Mouse (Mus musculus): ENCODE measurements around the gene Sp2. TPM values are rescaled to one million over a fixed set of nuclear protein-coding genes. Genes with fewer than 3 reads are reported as not detected.
A peak's percentile ranks its signal among the peaks of the same experiment; 100 is the strongest.

The Sp2 gene
- polyA plus RNA-seq, 1 experiment from 2014 or later, result 26.3 TPM

DNA sequence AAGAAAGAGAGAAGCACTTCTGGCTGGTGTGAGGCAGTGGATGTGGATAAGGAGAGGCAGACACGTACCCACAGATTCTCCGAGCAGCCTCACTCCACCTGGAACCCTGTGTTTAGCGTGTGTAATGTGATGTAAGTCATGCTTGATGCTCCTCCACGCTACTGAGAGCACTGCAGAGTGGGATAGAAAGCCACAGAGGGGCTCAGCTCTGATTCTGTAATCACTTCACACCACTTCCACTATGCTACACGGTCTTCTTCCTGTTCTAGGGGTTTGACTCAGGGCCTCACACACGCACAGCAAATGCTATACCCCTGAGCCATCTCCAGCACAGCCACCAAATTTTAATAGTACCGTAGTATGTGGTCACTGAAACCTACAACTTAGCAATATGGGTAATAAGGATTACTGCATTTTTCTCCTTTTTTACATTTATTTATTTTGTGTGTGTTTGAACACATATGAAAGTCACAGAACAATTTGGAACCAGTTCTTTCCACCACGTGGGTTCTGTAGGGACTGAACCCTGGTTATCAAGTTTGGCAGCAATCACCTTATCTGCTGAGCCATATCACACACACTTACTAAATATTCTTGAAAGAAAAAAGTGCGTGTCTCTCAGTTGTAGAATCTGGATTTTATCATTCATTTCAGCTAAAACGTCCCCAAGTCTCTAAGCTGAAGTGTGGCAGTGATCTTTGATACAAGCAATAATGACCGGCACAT is 15.1 kb downstream of the Sp2 start:
- Histone ChIP-seq H3K9ac (ENCODE audit: low read length) (no peak overlapping the region), H3K4me3 (ENCODE audit: low read depth, low read length) (no peak overlapping the region), H3K4me2 (no peak overlapping the region), H3K4me1 (ENCODE audit: control insufficient read depth, insufficient read depth, low read length) (no peaks in the 10 kb centered on the region), H3K27ac (ENCODE audit: low read depth, low read length) (no peak overlapping the region), H3K27me3 (ENCODE audit: control insufficient read depth, insufficient read depth, low read length) (no peaks in the 10 kb centered on the region), H3K9me3 (ENCODE audit: control insufficient read depth, low read length) (no peaks in the 10 kb centered on the region), H3K36me3 (ENCODE audit: control insufficient read depth, insufficient read depth, low read length) (no peaks in the 10 kb centered on the region)
- WGBS, result 91% methylated on average over 11 of the region's 11 CpGs
- DNase-seq (ENCODE audit: low spot score, missing footprints) (no peak), ATAC-seq (ENCODE audit: low FRiP score) (no peak)

DNA sequence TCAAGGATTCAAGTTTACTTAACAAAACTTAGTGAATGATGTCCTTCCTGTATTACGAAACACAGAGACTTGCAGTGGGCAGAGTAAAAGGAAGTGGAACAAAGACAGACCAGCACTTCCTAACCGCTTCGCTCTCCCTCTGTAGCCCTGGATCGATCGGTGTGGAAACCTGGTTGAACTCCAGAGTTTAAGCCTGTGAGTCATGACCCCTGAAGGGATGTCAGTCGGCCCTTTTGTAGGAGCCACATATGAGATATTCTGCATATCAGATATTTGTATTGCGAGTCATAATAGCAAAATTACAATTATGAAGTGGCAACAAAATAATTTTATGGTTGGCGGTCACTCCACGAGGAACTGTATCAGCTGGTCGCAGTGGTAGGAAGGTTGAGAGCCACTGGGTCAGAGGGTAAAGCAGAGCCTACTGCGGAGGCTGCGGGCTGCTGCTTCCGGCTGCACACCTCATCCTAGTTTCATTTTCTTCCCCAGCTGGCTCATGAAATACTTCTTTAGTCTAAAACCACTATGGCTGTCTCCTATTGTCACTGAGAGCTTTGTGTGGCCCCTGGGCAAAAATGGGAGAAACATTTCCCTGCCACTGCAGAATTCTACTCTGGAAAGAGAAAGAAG is 15.7 kb downstream of the Sp2 start:
- DNase-seq (ENCODE audit: low spot score, missing footprints) (no peak), ATAC-seq (ENCODE audit: low FRiP score) (no peak)
- H3K36me3 ChIP-seq (ENCODE audit: control insufficient read depth, insufficient read depth, low read length), result peaks cover 5% of the 10 kb centered on the region
- H3K4me3 ChIP-seq (ENCODE audit: low read depth, low read length), result no peak overlapping the region
- no peaks in the 10 kb centered on the region for H3K4me1 ChIP-seq (ENCODE audit: control insufficient read depth, insufficient read depth, low read length)
- no peak overlapping the region for H3K4me2 ChIP-seq
- H3K27ac ChIP-seq (ENCODE audit: low read depth, low read length), result no peak overlapping the region
- H3K9me3 ChIP-seq (ENCODE audit: control insufficient read depth, low read length), result no peaks in the 10 kb centered on the region
- no peak overlapping the region for H3K9ac ChIP-seq (ENCODE audit: low read length)
- 93% methylated on average over 13 of the region's 13 CpGs for WGBS
- no peaks in the 10 kb centered on the region for H3K27me3 ChIP-seq (ENCODE audit: control insufficient read depth, insufficient read depth, low read length)

DNA sequence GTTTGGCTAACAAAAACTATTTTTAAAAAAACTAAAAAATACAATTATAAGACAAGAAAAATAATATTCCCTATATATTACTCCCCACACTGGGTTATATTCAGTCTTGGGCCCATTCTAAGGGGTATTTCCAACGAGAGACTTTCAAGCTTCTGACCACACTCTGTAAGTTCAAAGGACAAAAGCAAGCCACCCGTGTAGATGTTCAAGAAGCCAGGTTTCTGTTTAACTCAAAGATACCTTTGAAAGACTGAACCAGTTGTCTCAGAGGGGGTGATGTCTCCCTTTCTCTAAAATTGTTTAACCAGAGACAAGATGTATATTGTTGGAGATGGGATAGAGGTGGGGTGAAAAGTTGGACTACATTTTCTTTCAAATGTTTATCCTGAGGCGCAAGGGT is 16.6 kb downstream of the Sp2 start:
- H3K4me1 ChIP-seq (ENCODE audit: control insufficient read depth, insufficient read depth, low read length), result no peaks in the 10 kb centered on the region
- DNase-seq (ENCODE audit: low spot score, missing footprints) (no peak), ATAC-seq (ENCODE audit: low FRiP score) (no peak)
- no peak overlapping the region for H3K4me2 ChIP-seq
- no peak overlapping the region for H3K27ac ChIP-seq (ENCODE audit: low read depth, low read length)
- peaks cover 8% of the 10 kb centered on the region for H3K36me3 ChIP-seq (ENCODE audit: control insufficient read depth, insufficient read depth, low read length)
- H3K4me3 ChIP-seq (ENCODE audit: low read depth, low read length), result no peak overlapping the region
- no peaks in the 10 kb centered on the region for H3K9me3 ChIP-seq (ENCODE audit: control insufficient read depth, low read length)
- no peaks in the 10 kb centered on the region for H3K27me3 ChIP-seq (ENCODE audit: control insufficient read depth, insufficient read depth, low read length)
- 89% methylated on average over 3 of the region's 3 CpGs for WGBS
- no peak overlapping the region for H3K9ac ChIP-seq (ENCODE audit: low read length)

DNA sequence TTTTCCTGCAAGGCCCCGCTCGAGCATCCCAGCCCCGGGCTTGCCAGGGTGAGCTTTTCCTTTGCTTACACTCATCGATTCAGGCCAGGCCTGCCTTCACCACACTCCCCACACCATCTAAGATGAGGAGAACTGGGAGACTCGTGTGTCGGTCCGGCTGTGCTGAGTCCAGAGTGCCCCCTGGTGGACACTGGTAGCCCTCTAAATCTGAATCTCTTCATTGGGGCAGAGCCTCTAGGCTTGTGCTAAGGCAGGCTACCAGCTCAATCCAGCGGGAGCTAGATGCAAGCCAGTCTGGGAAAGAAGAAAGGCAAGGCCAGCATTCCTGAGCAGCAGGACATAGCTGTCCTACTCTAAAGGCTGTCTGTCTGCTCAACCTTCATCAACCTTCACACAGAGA is 19.2 kb downstream of the Sp2 start:
- ATAC-seq (ENCODE audit: low FRiP score), result 0 out of 2 replicates have a peak, but pooled peaks have one; percentile 40
- Histone ChIP-seq H3K36me3 (ENCODE audit: control insufficient read depth, insufficient read depth, low read length) (peaks cover 20% of the 10 kb centered on the region), H3K27ac (ENCODE audit: low read depth, low read length) (no peak overlapping the region)

DNA sequence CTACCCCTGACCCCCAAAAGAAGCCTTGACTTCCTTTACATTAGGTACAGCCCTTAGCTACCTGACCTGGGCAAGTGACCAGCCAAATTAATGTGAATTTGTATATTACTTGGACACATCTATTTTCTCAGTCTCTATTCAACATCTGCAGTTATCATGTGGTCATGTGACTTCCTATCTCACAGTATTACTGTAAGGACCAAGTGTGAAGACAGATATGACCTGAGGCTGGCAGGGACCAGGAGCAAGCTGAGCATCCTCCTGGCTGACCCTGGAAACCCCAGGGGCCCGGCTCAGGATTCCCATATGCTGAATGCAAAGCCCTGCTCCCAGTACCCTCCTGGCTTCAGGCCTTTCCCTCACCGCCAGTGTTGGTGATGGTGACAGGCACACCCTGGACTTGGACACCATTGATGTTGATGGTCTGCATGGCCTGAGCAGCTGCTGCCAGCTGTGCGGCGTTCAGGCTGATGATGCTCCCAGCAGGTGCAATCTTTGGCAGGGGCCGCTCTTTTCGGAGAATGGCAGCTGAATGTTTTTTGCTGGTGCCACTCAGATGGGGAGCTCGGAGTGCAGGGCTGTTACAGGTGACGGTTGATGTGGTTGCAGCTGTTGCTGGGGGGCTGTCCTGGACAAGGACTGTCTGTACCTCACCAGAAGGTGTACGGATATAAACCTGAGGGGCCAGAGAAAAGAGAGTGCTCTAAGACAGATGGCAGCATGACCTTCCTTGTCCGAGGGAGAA is 25.5 kb downstream of the Sp2 start:
- Histone ChIP-seq H3K27ac (ENCODE audit: low read depth, low read length) (no peak overlapping the region), H3K9me3 (ENCODE audit: control insufficient read depth, low read length) (no peaks in the 10 kb centered on the region), H3K4me1 (ENCODE audit: control insufficient read depth, insufficient read depth, low read length) (no peaks in the 10 kb centered on the region), H3K4me2 (no peak overlapping the region), H3K27me3 (ENCODE audit: control insufficient read depth, insufficient read depth, low read length) (no peaks in the 10 kb centered on the region), H3K36me3 (ENCODE audit: control insufficient read depth, insufficient read depth, low read length) (peaks cover 35% of the 10 kb centered on the region), H3K9ac (ENCODE audit: low read length) (no peak overlapping the region), H3K4me3 (ENCODE audit: low read depth, low read length) (no peak overlapping the region)
- 95% methylated on average over 10 of the region's 10 CpGs for WGBS
- ATAC-seq (ENCODE audit: low FRiP score) (no peak), DNase-seq (ENCODE audit: low spot score, missing footprints) (no peak)

More for the DNA sequence above, 19.2 kb downstream of the Sp2 start:
- Histone ChIP-seq H3K9me3 (ENCODE audit: control insufficient read depth, low read length) (no peaks in the 10 kb centered on the region), H3K27me3 (ENCODE audit: control insufficient read depth, insufficient read depth, low read length) (no peaks in the 10 kb centered on the region), H3K9ac (ENCODE audit: low read length) (no peak overlapping the region), H3K4me1 (ENCODE audit: control insufficient read depth, insufficient read depth, low read length) (no peaks in the 10 kb centered on the region), H3K4me3 (ENCODE audit: low read depth, low read length) (no peak overlapping the region), H3K4me2 (no peak overlapping the region)
- peak; percentile 97 for DNase-seq (ENCODE audit: low spot score, missing footprints)
- WGBS, result 27% methylated on average over 8 of the region's 8 CpGs

DNA sequence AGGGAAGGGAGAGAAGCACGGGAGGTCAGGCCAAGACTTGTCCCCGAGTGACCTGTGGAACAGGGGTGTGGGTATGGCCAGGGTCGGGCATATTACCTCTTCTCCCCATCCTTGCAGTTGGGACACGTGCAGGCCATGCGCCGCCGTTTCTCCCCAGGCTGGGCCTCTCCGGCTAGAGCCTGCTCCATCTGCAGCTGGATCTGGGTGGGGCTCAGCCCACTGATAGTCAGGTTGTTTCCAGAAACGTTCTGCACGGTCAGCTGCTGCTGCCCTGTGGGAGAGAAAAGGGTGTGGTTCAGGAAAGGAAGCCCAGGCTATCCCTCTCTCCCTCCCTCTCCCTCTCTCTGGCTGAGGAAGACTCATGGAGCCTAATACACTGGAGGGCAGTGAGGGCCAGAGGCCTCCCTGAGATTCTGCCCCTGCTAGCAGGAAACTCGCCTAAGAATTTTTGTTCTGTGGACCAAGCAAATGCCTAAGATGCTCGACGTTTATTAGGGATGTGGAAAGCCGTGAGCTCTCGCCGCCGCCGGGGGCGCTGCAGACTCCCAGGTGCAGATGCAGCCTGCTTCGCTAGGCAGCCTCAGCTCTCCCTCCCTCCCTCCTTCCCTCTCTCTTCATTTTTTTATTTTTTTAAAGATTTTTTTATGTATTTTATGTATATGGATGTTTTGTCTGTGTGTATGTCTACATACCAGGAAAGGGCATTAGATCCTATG is 26.6 kb downstream of the Sp2 start:
- no peak for ATAC-seq (ENCODE audit: low FRiP score)
- no peak for DNase-seq (ENCODE audit: low spot score, missing footprints)
- Histone ChIP-seq H3K9ac (ENCODE audit: low read length) (no peak overlapping the region), H3K4me1 (ENCODE audit: control insufficient read depth, insufficient read depth, low read length) (no peaks in the 10 kb centered on the region), H3K36me3 (ENCODE audit: control insufficient read depth, insufficient read depth, low read length) (peaks cover 32% of the 10 kb centered on the region), H3K4me2 (no peak overlapping the region), H3K27ac (ENCODE audit: low read depth, low read length) (no peak overlapping the region), H3K4me3 (ENCODE audit: low read depth, low read length) (no peak overlapping the region), H3K27me3 (ENCODE audit: control insufficient read depth, insufficient read depth, low read length) (no peaks in the 10 kb centered on the region), H3K9me3 (ENCODE audit: control insufficient read depth, low read length) (no peaks in the 10 kb centered on the region)
- WGBS, result 64% methylated on average over 20 of the region's 20 CpGs

DNA sequence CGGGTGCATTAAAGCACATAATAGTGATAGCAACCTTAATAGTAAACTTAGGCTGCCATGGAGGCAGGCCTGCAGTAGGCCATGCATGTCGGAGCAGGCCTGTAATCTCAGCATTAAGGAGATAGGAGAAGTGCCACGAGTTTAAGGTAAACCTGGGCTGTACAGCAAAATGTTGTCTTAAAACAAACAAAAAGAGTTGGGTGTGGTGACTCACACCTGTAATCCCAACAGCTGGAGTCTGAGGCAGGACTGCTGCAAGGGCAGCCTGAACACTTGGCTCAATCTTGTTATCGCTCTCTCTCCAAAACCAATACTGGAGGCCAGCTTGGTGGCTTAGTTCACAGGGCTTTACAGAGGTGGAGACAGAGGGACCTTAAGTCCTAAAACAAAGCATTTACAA is 27.7 kb downstream of the Sp2 start:
- Histone ChIP-seq H3K9me3 (ENCODE audit: control insufficient read depth, low read length) (no peaks in the 10 kb centered on the region), H3K4me1 (ENCODE audit: control insufficient read depth, insufficient read depth, low read length) (no peaks in the 10 kb centered on the region), H3K4me2 (no peak overlapping the region), H3K36me3 (ENCODE audit: control insufficient read depth, insufficient read depth, low read length) (peaks cover 26% of the 10 kb centered on the region), H3K27me3 (ENCODE audit: control insufficient read depth, insufficient read depth, low read length) (no peaks in the 10 kb centered on the region), H3K9ac (ENCODE audit: low read length) (no peak overlapping the region), H3K27ac (ENCODE audit: low read depth, low read length) (no peak overlapping the region), H3K4me3 (ENCODE audit: low read depth, low read length) (no peak overlapping the region)
- no peak for DNase-seq (ENCODE audit: low spot score, missing footprints)
- ATAC-seq (ENCODE audit: low FRiP score), result no peak
- WGBS, result 93% methylated on average over 4 of the region's 4 CpGs

DNA sequence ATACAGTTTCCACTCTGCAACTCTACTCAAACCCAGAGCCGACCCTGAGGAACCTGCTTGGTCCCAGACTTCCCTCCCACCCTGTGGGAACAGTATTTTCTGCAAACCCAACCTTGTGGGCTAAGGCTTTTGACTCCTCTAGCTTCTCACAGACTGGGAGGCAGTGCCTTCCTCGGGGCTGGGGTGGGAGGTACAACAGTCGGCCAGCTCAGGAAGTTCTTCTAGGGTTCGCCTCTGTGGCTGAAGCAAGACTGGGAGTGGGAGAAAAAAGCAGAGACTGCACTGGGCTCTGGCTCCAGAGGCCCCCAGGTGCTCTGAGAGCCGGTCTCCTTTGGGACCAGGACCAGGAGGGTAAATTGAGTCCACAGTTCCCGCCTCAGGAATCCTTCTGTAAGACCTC is 29.9 kb downstream of the Sp2 start:
- Histone ChIP-seq H3K36me3 (ENCODE audit: control insufficient read depth, insufficient read depth, low read length) (peaks cover 19% of the 10 kb centered on the region), H3K4me1 (ENCODE audit: control insufficient read depth, insufficient read depth, low read length) (no peaks in the 10 kb centered on the region), H3K9ac (ENCODE audit: low read length) (no peak overlapping the region), H3K27ac (ENCODE audit: low read depth, low read length) (no peak overlapping the region), H3K4me2 (no peak overlapping the region), H3K9me3 (ENCODE audit: control insufficient read depth, low read length) (no peaks in the 10 kb centered on the region), H3K4me3 (ENCODE audit: low read depth, low read length) (no peak overlapping the region), H3K27me3 (ENCODE audit: control insufficient read depth, insufficient read depth, low read length) (no peaks in the 10 kb centered on the region)
- 82% methylated on average over 6 of the region's 6 CpGs for WGBS
- ATAC-seq (ENCODE audit: low FRiP score) (no peak), DNase-seq (ENCODE audit: low spot score, missing footprints) (no peak)
